Mouse (Mus musculus) heart, postnatal 10 days (tissue): ENCODE results near the gene Dgcr8. TPM values are rescaled to one million over a fixed set of nuclear protein-coding genes. Genes with fewer than 3 reads are reported as not detected.
"Not testable (repeated sequence)": the region's sequence is repeated elsewhere in the genome, so short reads cannot be mapped to it uniquely, and the experiment has no call there.

Experiments used
- DNase-seq, 2 experiments: peaks; one replicate each; pipeline ENCODE4 v3.0.0; 2021
- intact Hi-C: fragments of 180-260 bp; cut with DNase I; formaldehyde crosslinking; loops from one replicate; pipeline ENCODE4 v1.15.1; 2025
- total RNA-seq, 2 experiments: library from RNA; stranded (reverse); gene quantifications; 2 replicates each; pipeline ENCODE4 v1.2.3; 2021

The Dgcr8 gene
- 10 to 100 TPM; 26.0 to 27.2 TPM for total RNA-seq

GRCm38 (mm10) chr16:18289067-18289588 is at the start of gene Dgcr8:
TSS of gene Dgcr8 (minus strand) at chr16:18289246.
- DNase-seq: peak; percentile 98 to 99
- intact Hi-C loops: no loop called here

GRCm38 (mm10) chr16:18337261-18337660 is 48.2 kb upstream of the Dgcr8 start:
- intact Hi-C loops: no loop called here
- no peak for DNase-seq

GRCm38 (mm10) chr16:18335981-18336380 is 46.9 kb upstream of the Dgcr8 start:
- DNase-seq: peak; percentile 40 to 46
- intact Hi-C loops: no loop called here

GRCm38 (mm10) chr16:18333976-18334375 is 44.9 kb upstream of the Dgcr8 start:
- DNase-seq: peak; percentile 68 to 69
- intact Hi-C loops: no loop called here

- intact Hi-C loops: no loop called here
- DNase-seq: peak in 1 of 2 experiments; percentile 38
Measured at GRCm38 (mm10) chr16:18328524-18328923, 39.5 kb upstream of the Dgcr8 start.

- no peak for DNase-seq
- intact Hi-C loops: no loop called here
Measured at GRCm38 (mm10) chr16:18327936-18328335, 38.9 kb upstream of the Dgcr8 start.

- intact Hi-C loops: no loop called here
- DNase-seq: no peak
Measured at GRCm38 (mm10) chr16:18325741-18326140, 36.7 kb upstream of the Dgcr8 start.

GRCm38 (mm10) chr16:18324031-18324430 is 35.0 kb upstream of the Dgcr8 start:
- no peak for DNase-seq
- intact Hi-C loops: no loop called here

GRCm38 (mm10) chr16:18323460-18323859 is 34.4 kb upstream of the Dgcr8 start:
- intact Hi-C loops: no loop called here
- DNase-seq: no peak

- intact Hi-C loops: no loop called here
- DNase-seq: no peak
Measured at GRCm38 (mm10) chr16:18321443-18321842, 32.4 kb upstream of the Dgcr8 start.

GRCm38 (mm10) chr16:18318992-18319391 is 29.9 kb upstream of the Dgcr8 start:
- DNase-seq: no peak
- intact Hi-C loops: no loop called here

- intact Hi-C loops: no loop called here
- no peak for DNase-seq
Measured at GRCm38 (mm10) chr16:18308159-18308558, 19.1 kb upstream of the Dgcr8 start.

GRCm38 (mm10) chr16:18289614-18290013 is 568 bp upstream of the Dgcr8 start:
- DNase-seq, intact Hi-C loops: not testable (repeated sequence)

- intact Hi-C loops: no loop called here
- DNase-seq: no peak
Measured at GRCm38 (mm10) chr16:18288581-18289061, 425 bp downstream of the Dgcr8 start.

- DNase-seq: peak; percentile 18 to 31
Measured at GRCm38 (mm10) chr16:18288166-18288565, 880 bp downstream of the Dgcr8 start.

GRCm38 (mm10) chr16:18275166-18275565 is 13.9 kb downstream of the Dgcr8 start:
- DNase-seq: no peak
- intact Hi-C loops: no loop called here

More at GRCm38 (mm10) chr16:18288166-18288565, 880 bp downstream of the Dgcr8 start:
- intact Hi-C loops: no loop called here

- no peak for DNase-seq
- intact Hi-C loops: no loop called here
Measured at GRCm38 (mm10) chr16:18268182-18268581, 20.9 kb downstream of the Dgcr8 start.

- intact Hi-C loops: no loop called here
- no peak for DNase-seq
Measured at GRCm38 (mm10) chr16:18265024-18265423, 24.0 kb downstream of the Dgcr8 start.

GRCm38 (mm10) chr16:18258221-18258620 is 30.8 kb downstream of the Dgcr8 start, which contains the start of gene Gm49776:
TSS of gene Gm49776 (minus strand) at chr16:18258321.
- intact Hi-C loops: no loop called here
- no peak for DNase-seq

- DNase-seq: no peak
- intact Hi-C loops: no loop called here
Measured at GRCm38 (mm10) chr16:18253866-18254265, 35.2 kb downstream of the Dgcr8 start.

- intact Hi-C loops: no loop called here
Measured at GRCm38 (mm10) chr16:18252736-18253135, 36.3 kb downstream of the Dgcr8 start.

GRCm38 (mm10) chr16:18250828-18251790 is 37.9 kb downstream of the Dgcr8 start:
- intact Hi-C loops: loop anchor here (2.0 kb wide), 1 partner anchor 36 kb away; no protein-coding TSS in a partner anchor
- DNase-seq: no peak

More at GRCm38 (mm10) chr16:18252736-18253135, 36.3 kb downstream of the Dgcr8 start:
- no peak for DNase-seq
